Mouse (Mus musculus): ENCODE results near the gene Fbxo24. TPM values are rescaled to one million over a fixed set of nuclear protein-coding genes. Genes with fewer than 3 reads are reported as not detected.
"Not testable (repeated sequence)": the region's sequence is repeated elsewhere in the genome, so short reads cannot be mapped to it uniquely, and the experiment has no call there.

Gene Fbxo24
- total RNA-seq, 2 experiments from 2014 or later, result 0.21 to 0.45 TPM

DNA sequence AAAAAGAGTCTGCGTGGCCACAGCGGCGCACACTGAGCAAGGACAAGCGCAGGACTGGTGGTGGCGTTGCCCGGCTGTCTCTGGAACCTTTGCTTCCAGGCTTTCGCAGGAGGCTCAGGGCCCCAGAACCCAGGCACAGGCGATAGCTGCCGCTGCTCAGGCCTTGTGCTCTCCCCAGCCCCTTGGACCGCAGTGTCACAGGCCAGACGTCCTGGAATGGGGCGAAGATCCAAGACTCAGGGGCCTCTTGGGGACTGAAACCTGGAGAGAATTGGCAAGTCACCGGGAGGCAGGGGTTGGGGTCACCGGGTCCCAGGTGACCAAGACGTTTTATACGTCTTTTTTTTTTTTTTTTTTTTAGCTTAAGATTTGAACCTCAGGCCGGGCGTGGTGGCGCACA, 15.7 kb upstream of the Fbxo24 start:
- DNase-seq (ENCODE audit: low spot score in 2 of 2), result no peak

GRCm38 (mm10) chr5:137642886-137643285, 14.1 kb upstream of the Fbxo24 start:
- no peak for DNase-seq (ENCODE audit: low spot score in 2 of 2)

DNA sequence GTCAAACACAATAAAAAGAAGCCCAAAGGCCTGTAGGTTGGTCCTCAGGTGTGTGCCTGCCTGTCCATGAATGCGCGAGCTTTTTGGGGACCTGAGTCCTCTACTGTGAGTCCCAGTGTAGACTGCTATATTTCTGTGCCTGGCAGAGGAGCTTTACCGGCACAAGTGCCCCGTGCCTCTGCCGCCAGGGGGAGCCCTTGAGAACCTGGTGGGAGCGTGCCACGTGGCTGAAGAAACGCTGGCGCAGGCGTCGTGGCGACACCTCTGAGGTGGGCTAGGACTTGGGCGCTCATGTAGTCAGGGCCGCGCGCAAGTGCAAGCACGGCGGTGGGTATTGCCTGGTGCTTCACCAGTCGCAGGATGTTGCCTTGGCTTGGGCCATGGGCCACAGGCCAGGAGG, 12.3 kb upstream of the Fbxo24 start, which contains the start of gene Sap25:
TSS of gene Sap25 (plus strand) at position 281 of the 400 bp plus-strand sequence.
- peak in 1 of 2 experiments; percentile 42 for DNase-seq (ENCODE audit: low spot score in 2 of 2)

DNA sequence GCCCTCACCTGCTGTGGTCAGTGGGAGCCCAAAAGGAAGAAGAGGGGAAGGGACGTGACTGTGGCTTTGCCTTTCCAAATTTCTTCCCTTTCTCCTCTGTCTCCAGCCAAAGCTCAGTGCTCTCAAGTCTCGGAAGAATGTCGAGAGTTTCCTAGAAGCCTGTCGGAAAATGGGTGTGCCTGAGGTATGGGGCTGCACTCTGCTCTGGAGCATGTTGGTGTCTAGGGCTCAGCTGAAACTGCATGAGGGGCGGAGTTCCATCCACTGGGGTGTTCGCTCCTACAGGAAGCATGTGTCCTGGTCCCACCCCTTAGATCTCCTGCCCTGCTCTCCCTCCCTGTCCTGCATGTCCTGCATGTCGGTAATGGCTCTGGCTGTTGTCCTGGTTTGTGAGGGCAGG, 10.7 kb upstream of the Fbxo24 start:
- no peak for DNase-seq (ENCODE audit: low spot score in 2 of 2)

DNA sequence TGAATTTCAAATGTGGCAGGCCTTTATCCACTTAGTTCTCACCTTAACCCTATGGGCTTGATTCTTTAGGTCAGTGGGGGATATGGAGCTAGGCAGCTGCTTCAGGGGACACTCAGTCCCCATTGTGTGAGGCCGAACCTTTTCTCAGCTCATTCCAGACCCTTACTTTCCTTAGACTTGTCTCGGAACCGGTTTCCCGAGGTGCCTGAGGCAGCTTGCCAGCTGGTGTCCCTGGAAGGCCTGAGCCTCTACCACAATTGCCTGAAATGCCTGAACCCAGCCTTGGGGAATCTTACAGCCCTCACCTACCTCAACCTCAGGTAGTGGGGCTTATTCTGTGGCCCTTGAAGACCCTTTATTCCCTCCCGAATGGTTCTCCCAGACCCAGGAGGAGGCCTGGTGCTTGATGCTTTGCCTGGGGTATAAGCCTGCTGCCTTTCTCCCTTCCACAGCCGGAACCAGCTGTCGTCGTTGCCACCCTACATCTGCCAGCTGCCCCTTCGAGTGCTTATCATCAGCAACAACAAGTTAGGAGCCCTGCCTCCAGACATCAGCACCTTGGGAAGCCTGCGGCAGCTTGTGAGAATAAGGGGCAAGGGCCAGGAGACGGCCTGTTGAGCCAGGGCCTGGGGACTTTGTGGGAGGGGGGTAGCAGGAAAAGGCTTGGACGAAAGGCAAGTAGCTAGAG, 4.7 kb upstream of the Fbxo24 start:
- no peak for DNase-seq (ENCODE audit: low spot score in 2 of 2)

- no peak for DNase-seq (ENCODE audit: low spot score in 2 of 2)
Measured at GRCm38 (mm10) chr5:137631591-137631990, 2.8 kb upstream of the Fbxo24 start.

GRCm38 (mm10) chr5:137631171-137631570, 2.4 kb upstream of the Fbxo24 start:
- peak in 1 of 2 experiments; percentile 39 for DNase-seq (ENCODE audit: low spot score in 2 of 2)

- no peak for DNase-seq (ENCODE audit: low spot score in 2 of 2)
Measured at GRCm38 (mm10) chr5:137630602-137631001, 1.8 kb upstream of the Fbxo24 start.

- no peak for DNase-seq (ENCODE audit: low spot score in 2 of 2)
Measured at GRCm38 (mm10) chr5:137629906-137630545, 1.2 kb upstream of the Fbxo24 start.

GRCm38 (mm10) chr5:137629306-137629721, 512 bp upstream of the Fbxo24 start:
- DNase-seq (ENCODE audit: low spot score in 2 of 2), result no peak

- DNase-seq (ENCODE audit: low spot score in 2 of 2), result no peak
Measured at GRCm38 (mm10) chr5:137627991-137628390, 811 bp downstream of the Fbxo24 start.

- no peak for DNase-seq (ENCODE audit: low spot score in 2 of 2)
Measured at GRCm38 (mm10) chr5:137623937-137624530, 4.8 kb downstream of the Fbxo24 start.

DNA sequence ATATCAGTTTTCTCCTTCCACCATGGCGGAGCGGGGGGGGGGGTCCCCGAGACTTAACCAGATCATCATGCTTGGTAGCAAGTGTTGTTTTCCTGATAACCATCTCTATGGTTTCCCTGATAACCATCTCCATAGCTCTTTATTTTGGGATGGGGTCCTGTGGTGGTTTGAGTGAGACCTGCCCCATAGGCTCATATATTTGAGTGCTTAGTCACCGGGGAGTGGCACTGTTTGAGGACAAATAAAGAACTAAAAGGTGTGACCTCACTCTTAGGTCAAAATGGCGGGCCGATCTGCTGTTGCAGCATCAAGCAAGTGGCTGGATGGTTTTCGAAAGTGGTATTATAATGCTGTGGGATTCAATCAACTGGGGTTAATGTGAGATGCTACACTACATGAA, 13.5 kb downstream of the Fbxo24 start:
- DNase-seq (ENCODE audit: low spot score in 2 of 2), result no peak

- not testable (repeated sequence) for DNase-seq (ENCODE audit: low spot score in 2 of 2)
Measured at GRCm38 (mm10) chr5:137614921-137615320, 13.9 kb downstream of the Fbxo24 start.

DNA sequence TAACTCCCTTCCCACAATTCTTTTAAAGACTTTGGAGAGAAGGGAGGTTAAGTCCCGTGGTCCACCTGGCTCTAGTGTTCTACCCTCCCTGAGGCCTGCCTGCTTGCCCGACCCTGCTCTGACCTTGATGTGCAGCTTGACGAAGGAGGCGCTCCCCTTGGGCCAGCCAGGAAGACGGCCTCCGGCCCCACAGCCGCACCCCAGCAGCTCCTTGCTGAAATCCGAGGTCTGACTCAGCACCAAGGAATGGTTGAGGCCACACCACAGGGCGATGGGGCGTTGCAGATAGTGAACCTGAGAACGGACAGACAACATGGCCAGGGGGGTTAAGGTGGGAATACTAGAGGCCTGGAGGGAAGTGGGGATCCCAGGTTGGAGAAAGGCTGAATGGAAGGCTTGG, 15.3 kb downstream of the Fbxo24 start, which contains the start of gene Pcolce:
TSS of gene Pcolce (minus strand) at position 235 of the 400 bp plus-strand sequence.
- no peak for DNase-seq (ENCODE audit: low spot score in 2 of 2)

GRCm38 (mm10) chr5:137613076-137613475, 15.7 kb downstream of the Fbxo24 start:
- DNase-seq (ENCODE audit: low spot score in 2 of 2), result no peak

GRCm38 (mm10) chr5:137611245-137611602, 17.6 kb downstream of the Fbxo24 start:
- DNase-seq (ENCODE audit: low spot score in 2 of 2), result no peak

DNA sequence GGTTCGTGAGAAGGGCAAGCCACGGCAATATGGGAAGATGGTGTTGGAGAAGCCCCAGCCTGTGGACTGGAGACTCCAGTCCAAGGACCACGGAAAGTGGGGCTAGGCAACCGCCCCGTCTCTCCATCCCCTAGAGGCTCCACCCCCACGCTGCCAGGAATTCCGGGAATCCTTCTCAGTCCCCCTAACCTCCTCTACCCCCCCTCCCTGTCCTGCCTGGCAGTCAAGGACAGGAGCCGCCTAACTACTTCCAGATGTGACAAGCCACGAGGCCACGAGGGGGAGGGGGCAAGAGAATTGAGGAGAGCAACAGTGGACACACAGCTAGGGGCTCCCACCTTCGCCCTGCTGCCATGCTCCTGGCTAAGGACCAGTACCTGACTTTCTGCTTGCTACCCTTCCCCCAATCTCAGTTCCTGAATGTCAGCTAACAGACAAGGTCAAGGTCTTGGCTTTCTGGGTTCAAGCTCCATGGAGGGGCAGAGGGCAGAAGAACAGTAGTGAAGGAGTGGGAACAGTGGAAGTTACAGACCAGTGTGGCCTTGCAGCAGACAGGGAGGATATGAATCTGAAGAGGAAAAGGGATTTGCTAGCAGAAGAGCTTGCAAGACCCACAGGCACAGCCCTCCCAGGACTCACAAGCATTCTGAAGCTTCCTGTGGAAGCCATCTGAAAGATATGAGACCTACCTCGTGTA, 18.1 kb downstream of the Fbxo24 start:
- DNase-seq (ENCODE audit: low spot score in 2 of 2), result no peak

DNA sequence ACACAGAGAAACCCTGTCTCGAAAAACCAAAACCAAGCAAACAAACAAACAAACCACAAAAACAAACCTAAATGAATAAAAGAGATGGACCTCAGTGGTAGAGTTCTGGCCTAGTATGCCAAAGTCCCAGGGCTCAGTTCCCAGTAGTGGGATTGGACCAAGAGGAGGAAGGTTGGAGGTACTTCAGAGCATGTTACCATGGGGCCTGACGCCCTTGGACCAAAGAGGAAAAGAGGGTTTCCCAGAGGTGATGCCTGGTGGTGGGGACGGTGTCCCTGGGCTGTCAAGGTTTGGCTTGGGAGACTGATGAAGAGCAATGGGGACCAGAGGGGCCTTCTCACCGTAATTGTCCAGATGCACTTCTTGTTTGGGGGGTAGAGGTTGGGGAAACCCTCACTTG, 18.7 kb downstream of the Fbxo24 start:
- DNase-seq (ENCODE audit: low spot score in 2 of 2), result no peak

GRCm38 (mm10) chr5:137609292-137609691, 19.5 kb downstream of the Fbxo24 start:
- no peak for DNase-seq (ENCODE audit: low spot score in 2 of 2)

- no peak for DNase-seq (ENCODE audit: low spot score in 2 of 2)
Measured at GRCm38 (mm10) chr5:137608654-137609190, 20.1 kb downstream of the Fbxo24 start.

Data from left cerebral cortex, adult 18-20 months (tissue).